Mouse (Mus musculus) cerebellum, adult 2 months (tissue): Measurements from ENCODE around the gene Aurkb.

Experiments used
- CTCF ChIP-seq: fragments of 200-500 bp; IDR thresholded peaks from 2 replicates; pipeline ENCODE4 v1.5.1; 2011; ENCODE audit warnings: low read depth, mild to moderate bottlenecking, control low read depth, low read length, moderate library complexity, borderline replicate concordance; ENCODE audit not compliant: insufficient read depth
- POLR2A ChIP-seq: fragments of 200-500 bp; IDR thresholded peaks from 2 replicates; pipeline ENCODE4 v1.6.1; 2011; ENCODE audit warnings: low read length, control low read depth, borderline replicate concordance; ENCODE audit not compliant: insufficient read depth

DNA sequence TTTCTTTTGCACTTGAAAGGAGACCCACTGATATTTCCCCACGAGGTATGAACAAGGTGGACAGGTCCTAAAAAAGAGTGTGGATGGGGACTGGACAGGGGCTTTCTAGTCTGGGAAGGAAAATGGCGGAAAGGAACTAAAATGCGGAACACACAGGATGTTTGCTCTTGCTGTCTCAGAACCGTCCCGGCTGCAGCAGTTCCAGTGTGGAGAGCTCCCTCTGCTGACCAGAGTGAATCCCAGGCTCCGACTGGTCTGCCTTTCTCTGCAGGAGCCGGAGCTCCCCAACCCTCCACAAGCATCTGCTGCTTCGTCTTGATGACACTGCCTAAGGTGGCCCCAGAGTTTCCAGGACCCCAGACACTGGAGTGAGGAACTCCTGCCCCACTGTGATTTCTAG is 9.6 kb upstream of the Aurkb start:
- peak; percentile 80 for TF ChIP-seq CTCF
- TF ChIP-seq POLR2A = no peak; the same call in 1 of the 2 replicates
